Mouse (Mus musculus) ES-CJ7 (cell line): ENCODE data around the gene Cdyl.
"Not testable (repeated sequence)": the region's sequence is repeated elsewhere in the genome, so short reads cannot be mapped to it uniquely, and the experiment has no call there.

Source experiments
- DNase-seq: peaks from one replicate; pipeline ENCODE4 v3.0.0; 2011; ENCODE audit warnings: low read depth, low spot score

Gene Cdyl

GRCm38 (mm10) chr13:35836501-35836900 is 176.9 kb downstream of the Cdyl start:
- DNase-seq: not testable (repeated sequence)

GRCm38 (mm10) chr13:35840102-35840501 is 180.5 kb downstream of the Cdyl start:
- no peak for DNase-seq

- DNase-seq: no peak
Measured at GRCm38 (mm10) chr13:35843383-35843782, 183.8 kb downstream of the Cdyl start.

GRCm38 (mm10) chr13:35845306-35845705 is 185.7 kb downstream of the Cdyl start:
- no peak for DNase-seq

- DNase-seq: no peak
Measured at GRCm38 (mm10) chr13:35848694-35849093, 189.1 kb downstream of the Cdyl start.

GRCm38 (mm10) chr13:35851581-35851980 is 191.9 kb downstream of the Cdyl start:
- DNase-seq: no peak

- peak; percentile 96 for DNase-seq
Measured at GRCm38 (mm10) chr13:35852851-35853575, 193.4 kb downstream of the Cdyl start.

GRCm38 (mm10) chr13:35857486-35857885 is 197.9 kb downstream of the Cdyl start:
- DNase-seq: peak; percentile 47

GRCm38 (mm10) chr13:35860916-35861315 is 201.3 kb downstream of the Cdyl start:
- DNase-seq: no peak

- no peak for DNase-seq
Measured at GRCm38 (mm10) chr13:35870659-35871058, 211.0 kb downstream of the Cdyl start.

- no peak for DNase-seq
Measured at GRCm38 (mm10) chr13:35871107-35871506, 211.5 kb downstream of the Cdyl start.

- no peak for DNase-seq
Measured at GRCm38 (mm10) chr13:35875396-35875795, 215.8 kb downstream of the Cdyl start.

- no peak for DNase-seq
Measured at GRCm38 (mm10) chr13:35878282-35878681, 218.6 kb downstream of the Cdyl start.

GRCm38 (mm10) chr13:35879068-35879467 is 219.4 kb downstream of the Cdyl start:
- DNase-seq: no peak

GRCm38 (mm10) chr13:35879519-35879918 is 219.9 kb downstream of the Cdyl start:
- no peak for DNase-seq

GRCm38 (mm10) chr13:35880555-35881046 is 221.0 kb downstream of the Cdyl start:
- DNase-seq: no peak

- DNase-seq: peak; percentile 71
Measured at GRCm38 (mm10) chr13:35886121-35886725, 226.6 kb downstream of the Cdyl start.

- no peak for DNase-seq
Measured at GRCm38 (mm10) chr13:35892866-35893265, 233.2 kb downstream of the Cdyl start.

- DNase-seq: no peak
Measured at GRCm38 (mm10) chr13:35905378-35905777, 245.7 kb downstream of the Cdyl start.

- peak; percentile 95 for DNase-seq
Measured at GRCm38 (mm10) chr13:35905879-35906481, 246.3 kb downstream of the Cdyl start, which contains the start of gene Rpp40. Rpp40 (minus strand) TSS chr13:35906359.

- DNase-seq: no peak
Measured at GRCm38 (mm10) chr13:35911476-35911875, 251.8 kb downstream of the Cdyl start.
